Mouse (Mus musculus) left cerebral cortex, postnatal 10 days (tissue): Measurements from ENCODE around the gene Kmt2a. TPM values are rescaled to one million over a fixed set of nuclear protein-coding genes. Genes with fewer than 3 reads are reported as not detected.

Source experiments
- DNase-seq, 2 experiments: peaks; one replicate each; pipeline ENCODE4 v3.0.0; 2021 to 2022; ENCODE audit warnings: low spot score in 2 of 2, mixed read lengths in 1 of 2; ENCODE audit errors: extremely low spot score in 1 of 2
- intact Hi-C: fragments of 180-260 bp; cut with DNase I; formaldehyde crosslinking; loops from one replicate; pipeline ENCODE4 v1.15.1; 2025
- total RNA-seq, 2 experiments: library from RNA; stranded (reverse); gene quantifications; 2 replicates each; pipeline ENCODE4 v1.2.3; 2021

Gene Kmt2a
- total RNA-seq, 2 experiments from 2014 or later: 43.2 to 49.7 TPM

DNA sequence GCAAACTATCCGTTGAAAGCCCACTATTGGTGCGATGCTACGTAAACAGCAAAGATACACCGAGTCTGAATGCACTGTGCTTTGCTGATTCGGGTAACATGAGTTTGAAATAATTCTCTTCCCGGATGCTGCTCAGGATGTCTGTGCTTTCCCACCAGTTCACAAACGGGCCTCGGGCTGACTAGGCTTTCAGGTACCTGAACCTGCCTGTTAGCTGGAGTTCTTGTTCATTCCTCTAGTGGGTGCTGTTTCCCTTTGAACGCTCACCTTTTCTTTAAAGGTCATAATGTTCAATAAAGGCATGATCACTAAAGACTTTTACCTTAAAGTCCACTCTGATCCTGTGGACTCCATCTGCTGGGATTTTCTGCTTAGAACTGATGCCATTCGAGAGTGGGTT is 39.9 kb downstream of the Kmt2a start:
- no peak for DNase-seq
- intact Hi-C loops: no loop called here

DNA sequence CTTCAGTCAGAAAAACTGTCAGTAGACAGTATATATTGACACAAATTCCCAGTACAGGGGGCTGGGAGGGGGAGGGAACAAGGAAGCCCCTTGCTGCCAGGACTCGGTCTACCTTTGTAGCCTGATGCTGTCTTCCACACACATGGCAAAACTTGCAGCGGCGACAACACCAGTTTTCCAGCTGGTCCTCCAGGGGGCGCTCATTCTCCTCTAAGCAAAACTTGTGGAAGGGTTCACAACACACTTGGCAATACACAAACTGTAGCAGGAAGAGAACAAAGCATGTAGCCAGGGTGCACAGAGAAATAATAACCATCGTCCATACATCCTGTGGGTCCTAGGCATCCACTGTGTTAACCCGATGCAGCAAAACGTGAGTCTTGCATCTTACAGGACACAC is 44.7 kb downstream of the Kmt2a start:
- peak; percentile 51 to 84 for DNase-seq
- intact Hi-C loops: loop anchor here (2.0 to 5.0 kb wide), 2 partner anchors 44 to 86 kb away; partner anchors contain the start of genes Atp5l and Kmt2a

DNA sequence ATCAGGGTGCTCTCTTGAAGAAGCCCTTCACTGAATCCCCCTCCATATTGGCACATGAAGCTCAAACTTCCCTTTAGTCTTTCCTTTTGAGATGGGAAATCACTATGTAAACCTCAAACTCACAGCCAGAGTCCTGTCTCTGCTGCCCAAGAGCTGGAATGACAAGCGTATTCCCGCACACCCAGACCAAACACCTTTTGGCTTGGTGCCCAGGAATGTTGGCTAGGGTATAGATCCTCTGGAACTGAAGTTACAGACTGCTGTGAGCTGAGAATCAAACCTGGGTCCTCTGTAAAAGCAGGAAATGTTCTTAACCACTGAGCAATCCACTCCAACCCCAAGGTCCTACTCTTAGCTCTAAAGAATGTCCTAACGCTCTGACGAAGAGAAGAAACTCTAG is 48.7 kb downstream of the Kmt2a start:
- peak in 1 of 2 experiments; percentile 49 for DNase-seq
- intact Hi-C loops: no loop called here

GRCm38 (mm10) chr9:44830506-44830905 is 50.6 kb downstream of the Kmt2a start:
- intact Hi-C loops: no loop called here
- no peak for DNase-seq

DNA sequence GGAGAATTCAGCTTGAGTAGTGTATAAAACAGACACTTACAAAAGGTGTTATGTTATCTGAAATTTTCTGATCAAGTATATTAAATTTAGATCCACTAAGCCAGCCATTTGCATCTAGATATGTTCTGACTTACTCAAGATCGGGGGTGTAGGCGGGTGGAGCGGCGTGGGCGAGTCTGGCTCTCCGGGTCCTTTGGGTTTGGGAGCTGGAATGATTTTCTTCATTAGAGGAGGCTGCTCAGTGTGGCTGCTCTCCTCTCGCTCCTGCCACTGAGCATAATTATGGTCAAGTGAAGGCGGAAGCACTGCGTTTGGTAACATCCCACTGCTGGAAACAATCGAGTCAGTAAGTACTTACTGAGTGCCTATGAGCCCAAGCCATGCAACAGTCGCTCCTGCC is 52.2 kb downstream of the Kmt2a start:
- intact Hi-C loops: loop anchor here (10.0 kb wide), 1 partner anchor 194 kb away; no protein-coding TSS in a partner anchor
- DNase-seq: no peak

DNA sequence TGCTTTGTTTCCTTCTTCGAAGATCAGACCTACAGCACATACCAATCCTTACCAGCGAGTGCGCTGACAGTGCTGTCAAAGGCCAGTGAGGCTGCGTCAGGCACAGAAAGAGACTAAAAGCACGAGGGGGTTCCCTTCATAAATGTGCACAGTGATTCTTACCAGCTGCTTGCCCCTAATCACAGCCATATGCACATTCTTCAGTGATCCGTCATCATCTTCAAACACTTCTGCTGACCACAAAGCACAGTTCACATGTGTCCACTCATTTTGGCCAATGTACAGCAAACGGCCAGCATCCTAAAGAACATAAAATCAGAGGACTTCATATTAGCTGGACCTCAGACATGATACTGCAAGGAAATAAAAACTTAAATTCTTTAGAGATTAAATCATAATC is 54.4 kb downstream of the Kmt2a start:
- DNase-seq: no peak
- intact Hi-C loops: loop anchor here (10.0 kb wide), 1 partner anchor 192 kb away; no protein-coding TSS in a partner anchor

- no peak for DNase-seq
- intact Hi-C loops: loop anchor here (5.0 to 10.0 kb wide), 2 partner anchors 112 to 185 kb away; no protein-coding TSS in a partner anchor
These were observed 60.9 kb downstream of the Kmt2a start for GRCm38 (mm10) chr9:44819920-44820827.

DNA sequence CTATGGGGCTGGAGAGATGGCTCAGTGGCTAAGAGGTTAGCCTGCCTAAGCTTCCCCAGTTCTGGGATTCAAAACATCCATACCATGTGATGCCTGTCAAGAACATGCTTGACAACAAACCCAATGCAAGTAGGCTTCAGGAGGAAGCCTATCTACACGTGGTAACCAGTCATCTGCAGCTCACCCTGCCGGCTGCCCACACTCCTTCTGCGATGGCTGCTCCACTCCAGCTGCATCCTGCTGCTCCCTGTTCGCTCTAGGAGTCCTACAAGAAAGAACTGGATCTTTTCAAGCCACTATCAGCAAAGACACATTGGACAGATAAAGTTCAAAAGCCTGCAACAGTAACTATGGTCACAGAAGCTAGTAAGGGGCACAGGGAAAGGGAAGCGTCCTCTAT is 63.6 kb downstream of the Kmt2a start:
- intact Hi-C loops: loop anchor here (5.0 kb wide), 1 partner anchor 115 kb away; no protein-coding TSS in a partner anchor
- no peak for DNase-seq

DNA sequence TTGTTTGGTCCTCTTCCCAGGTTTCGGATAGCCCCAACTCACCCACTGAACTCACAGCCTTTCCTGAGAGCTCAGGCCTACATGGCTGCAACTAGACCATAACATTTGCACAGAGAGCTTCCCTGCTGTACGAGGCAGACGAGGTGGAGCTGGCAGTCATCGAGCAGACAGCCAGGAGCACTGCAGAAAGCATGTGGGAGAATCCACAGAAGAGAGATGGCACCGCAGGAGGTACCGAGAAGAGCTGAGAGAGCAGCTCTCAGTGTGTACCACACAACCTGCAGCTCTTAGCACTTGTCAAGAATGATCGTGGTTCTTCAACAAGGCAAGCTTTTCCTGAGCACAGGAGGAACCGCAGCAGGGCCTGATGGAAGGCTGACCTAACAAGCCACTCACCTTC is 66.9 kb downstream of the Kmt2a start:
- intact Hi-C loops: loop anchor here (5.0 kb wide), 1 partner anchor 133 kb away; no protein-coding TSS in a partner anchor

GRCm38 (mm10) chr9:44810316-44810715 is 70.8 kb downstream of the Kmt2a start:
- intact Hi-C loops: loop anchor here (5.0 kb wide), 1 partner anchor 137 kb away; no protein-coding TSS in a partner anchor
- DNase-seq: no peak

More for the DNA sequence above, 66.9 kb downstream of the Kmt2a start:
- no peak for DNase-seq

DNA sequence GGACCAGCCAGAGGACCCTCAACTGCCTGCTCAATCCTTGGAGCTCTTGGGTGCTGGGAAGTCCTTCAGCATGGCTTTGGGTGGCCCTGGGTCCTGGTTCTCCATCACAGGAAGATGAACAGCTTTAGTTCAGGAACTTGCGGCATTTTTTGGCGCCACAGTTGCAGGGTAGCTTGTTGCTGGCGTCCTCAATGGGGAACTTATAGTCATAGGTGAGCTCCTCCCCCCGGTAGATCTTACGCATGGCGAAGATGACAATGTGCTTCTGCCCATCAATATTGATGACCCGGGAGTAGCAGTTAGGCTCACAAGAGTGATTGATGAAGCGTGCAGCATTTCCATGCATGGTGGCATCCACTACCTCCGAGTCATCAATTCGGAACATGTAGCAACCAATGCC is 73.3 kb downstream of the Kmt2a start:
- no peak for DNase-seq
- intact Hi-C loops: no loop called here

DNA sequence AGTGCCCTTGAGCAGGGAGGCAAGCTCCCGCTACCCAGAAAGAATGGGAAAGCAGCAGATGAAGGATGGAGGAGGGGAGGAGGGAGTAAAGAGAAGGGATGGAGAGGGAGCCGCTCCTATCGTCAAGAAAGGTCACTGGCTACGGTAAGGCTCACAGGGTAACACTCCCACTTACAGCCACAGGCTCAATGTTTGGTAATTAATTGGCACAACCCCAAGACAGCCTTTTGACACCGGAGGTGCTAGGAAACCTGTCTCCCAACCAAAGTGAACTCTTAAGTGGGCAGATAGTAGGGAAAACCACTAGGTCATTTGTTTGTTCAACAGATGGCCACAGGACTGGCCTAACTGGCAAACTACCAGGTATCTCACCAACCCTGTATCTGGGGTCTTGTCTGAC is 74.0 kb downstream of the Kmt2a start:
- no peak for DNase-seq
- intact Hi-C loops: no loop called here

GRCm38 (mm10) chr9:44805536-44805935 is 75.6 kb downstream of the Kmt2a start:
- no peak for DNase-seq
- intact Hi-C loops: no loop called here

DNA sequence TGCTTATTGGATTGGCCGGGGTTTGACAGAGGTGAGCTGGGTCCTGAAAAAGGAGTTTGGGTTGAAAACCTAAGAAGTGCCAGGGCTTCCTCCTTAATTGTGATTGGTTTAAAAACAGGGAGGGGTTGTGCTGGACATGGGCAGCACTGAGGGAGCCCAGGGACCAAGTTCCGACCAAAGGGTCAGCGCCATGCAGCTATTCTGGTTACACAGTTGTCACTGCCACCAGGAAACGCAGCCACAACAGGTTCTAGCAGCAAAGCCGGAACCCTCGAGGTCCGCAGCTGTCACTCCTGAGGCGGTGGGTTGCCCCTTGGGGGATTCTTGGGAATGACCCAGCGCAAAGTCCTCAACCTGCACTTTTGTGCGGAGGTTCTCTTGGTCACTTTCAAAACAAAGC is 76.4 kb downstream of the Kmt2a start:
- intact Hi-C loops: no loop called here
- DNase-seq: no peak

GRCm38 (mm10) chr9:44802808-44803450 is 78.2 kb downstream of the Kmt2a start, which contains the start of gene Ttc36:
TSS of gene Ttc36 (minus strand) at chr9:44803072.
- no peak for DNase-seq
- intact Hi-C loops: no loop called here

DNA sequence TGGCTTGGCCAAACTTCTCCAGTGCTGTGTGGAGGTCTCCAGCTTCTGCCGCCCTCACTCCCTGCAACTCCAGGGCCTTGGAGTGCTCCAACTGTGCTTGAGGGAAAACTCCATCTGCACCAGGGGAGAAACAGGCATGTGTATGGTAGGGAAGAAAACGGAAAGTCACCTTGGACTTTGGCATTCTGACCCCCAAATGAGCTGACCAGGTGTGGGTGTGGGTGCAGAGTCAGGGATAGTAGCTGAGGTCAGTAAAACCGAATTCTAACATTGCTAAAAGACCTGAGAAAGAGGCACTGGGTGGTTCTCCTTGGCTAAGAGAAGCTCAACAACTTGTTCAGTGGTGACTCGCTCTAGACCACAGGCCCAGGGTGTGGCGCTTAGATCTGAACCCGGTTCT is 79.4 kb downstream of the Kmt2a start:
- DNase-seq: no peak

DNA sequence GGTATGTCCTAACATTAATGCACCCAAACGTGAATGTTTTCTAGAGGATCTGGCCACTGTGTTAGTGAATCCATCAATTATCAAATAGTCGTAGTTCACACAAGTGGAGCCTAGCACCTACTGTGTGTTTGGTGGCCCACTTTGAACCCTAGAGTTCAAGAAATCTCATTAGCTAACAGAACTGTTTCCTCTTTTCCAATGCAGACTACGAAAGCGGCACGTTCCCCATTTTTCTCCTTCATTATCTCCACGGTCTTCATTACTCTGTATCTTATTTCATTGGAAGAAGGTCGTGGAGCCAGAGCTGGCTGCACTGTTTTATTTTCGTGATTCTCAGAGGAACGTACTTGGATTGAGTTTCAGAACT is 81.2 kb downstream of the Kmt2a start:
- intact Hi-C loops: no loop called here
- DNase-seq: no peak

More for the DNA sequence above, 79.4 kb downstream of the Kmt2a start:
- intact Hi-C loops: no loop called here

GRCm38 (mm10) chr9:44799102-44799957 is 81.8 kb downstream of the Kmt2a start, which contains the start of gene Tmem25:
TSS of gene Tmem25 (minus strand) at chr9:44799307.
- peak; percentile 85 to 91 for DNase-seq
- intact Hi-C loops: no loop called here

DNA sequence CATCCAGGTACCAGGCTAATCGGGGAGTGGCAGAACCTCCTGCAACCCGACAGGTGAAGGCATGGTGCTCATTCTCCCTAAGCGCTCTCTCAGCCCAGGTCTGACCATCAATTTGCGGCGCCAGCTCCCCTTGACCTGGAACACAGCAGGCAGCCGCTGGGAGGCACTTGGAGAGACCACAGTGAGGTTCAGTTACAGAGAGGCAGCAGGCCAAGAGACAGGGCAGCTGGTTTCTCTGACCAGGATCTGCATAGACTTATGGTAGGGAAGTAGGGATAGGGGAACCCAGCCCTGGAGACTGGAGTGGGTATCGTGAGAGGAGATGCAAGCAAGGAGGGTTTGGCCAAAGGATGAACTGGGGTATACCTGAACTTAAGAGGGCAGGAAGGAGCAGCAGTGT is 82.8 kb downstream of the Kmt2a start:
- intact Hi-C loops: no loop called here

More for the DNA sequence above, 82.8 kb downstream of the Kmt2a start:
- DNase-seq: no peak
